Mouse (Mus musculus) heart, postnatal 0 days (tissue): ENCODE measurements at regions not wholly inside any gene's neighbourhood (a gene's known extent, or its start where the extent isn't known, plus 50 kb on each side); places are given as distances from the start of the nearest gene placed in this dataset.

ENCODE experiments used
- CTCF ChIP-seq: IDR thresholded peaks from 2 replicates; pipeline ENCODE4 v1.5.1; 2016; ENCODE audit warnings: antibody characterized with exemption, control low read depth, low read depth
- EP300 ChIP-seq: IDR thresholded peaks from 2 replicates; pipeline ENCODE4 v1.6.1; 2016; ENCODE audit warnings: antibody characterized with exemption, low read depth

- TF ChIP-seq CTCF: no peak
- no peak for TF ChIP-seq EP300
Observed at GRCm38 (mm10) chr3:120472687-120473644, 688.7 kb upstream of the Ptbp2 start.
